Mouse (Mus musculus): ENCODE data around the gene Fam32a.

The Fam32a gene

DNA sequence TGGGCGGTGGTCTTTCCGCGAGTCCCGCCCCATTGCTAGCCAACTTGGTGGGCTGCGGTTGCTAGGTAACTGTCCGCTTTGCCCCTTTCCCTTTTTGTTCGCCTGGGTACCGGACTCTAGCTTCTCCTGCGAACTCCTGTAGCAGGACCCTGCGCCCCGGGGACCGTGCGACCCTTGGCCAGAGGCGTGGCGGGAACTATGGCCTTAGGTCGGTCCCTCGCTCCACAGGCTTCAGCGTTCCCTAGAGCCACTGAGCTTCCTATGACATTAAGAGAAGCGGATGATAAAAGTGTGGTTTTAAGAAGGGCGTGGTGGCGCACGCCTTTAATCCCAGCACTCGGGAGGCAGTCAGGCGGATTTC lies 20.9 kb downstream of the Fam32a start:
- no peak for DNase-seq (ENCODE audit: low spot score)

DNA sequence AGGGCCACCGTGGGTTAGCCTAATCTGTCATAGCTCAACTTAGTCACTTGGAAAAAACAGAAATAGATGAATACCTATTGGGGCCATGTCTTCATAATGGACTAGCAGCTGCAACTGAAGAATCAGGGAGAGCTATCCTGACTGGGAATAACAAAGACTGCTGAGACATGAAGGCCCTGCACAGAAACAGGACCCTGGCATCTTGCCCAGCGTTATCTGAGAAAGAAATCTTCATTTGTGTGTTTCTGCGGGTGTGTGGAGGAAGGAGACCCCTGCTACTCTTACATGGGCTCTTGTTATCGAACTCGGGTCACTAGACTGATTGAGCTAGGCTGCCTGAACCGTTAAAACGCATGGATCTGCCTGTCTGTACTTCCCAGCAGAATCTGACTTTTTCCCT lies 21.4 kb downstream of the Fam32a start:
- no peak for DNase-seq (ENCODE audit: low spot score)

DNA sequence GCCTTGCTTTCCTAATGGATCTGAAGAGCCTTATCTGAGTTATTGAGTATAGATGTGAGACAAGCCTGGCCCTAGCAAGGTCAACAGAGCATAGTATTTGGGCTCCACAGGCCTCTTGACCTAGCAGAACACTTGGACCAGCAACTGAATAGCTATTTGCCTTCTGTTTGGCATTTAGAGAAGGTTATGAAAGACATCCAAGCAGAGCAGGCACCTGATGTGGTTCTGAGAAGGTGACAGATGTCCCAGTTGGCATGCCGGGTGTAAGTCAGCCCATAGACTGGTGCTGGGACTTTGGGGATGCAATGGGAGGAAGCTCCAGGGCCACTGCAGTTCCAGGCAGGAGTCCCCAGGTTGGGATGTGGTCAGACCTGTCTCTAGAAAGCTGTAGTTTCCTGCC lies 22.7 kb downstream of the Fam32a start:
- no peak for DNase-seq (ENCODE audit: low spot score)

DNA sequence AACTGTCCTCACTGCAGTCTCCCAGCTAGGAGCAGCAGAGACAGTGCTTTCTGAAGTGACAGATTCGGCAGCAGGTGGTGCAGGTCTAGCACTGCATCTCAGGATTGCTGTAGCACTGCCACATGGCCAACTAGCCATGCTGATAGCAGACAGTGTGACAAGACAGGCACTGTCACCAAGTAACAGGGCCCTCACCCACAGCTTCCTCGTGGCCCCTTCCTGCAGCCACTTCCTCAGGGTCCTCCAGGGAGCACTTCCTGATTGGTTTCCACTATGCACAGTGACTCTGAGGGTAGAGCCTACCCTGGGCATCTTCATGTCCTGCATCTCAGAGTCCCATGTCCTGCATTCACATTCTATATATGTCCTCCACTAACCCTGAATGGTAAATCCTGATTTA lies 25.1 kb downstream of the Fam32a start:
- no peak for DNase-seq (ENCODE audit: low spot score)

DNA sequence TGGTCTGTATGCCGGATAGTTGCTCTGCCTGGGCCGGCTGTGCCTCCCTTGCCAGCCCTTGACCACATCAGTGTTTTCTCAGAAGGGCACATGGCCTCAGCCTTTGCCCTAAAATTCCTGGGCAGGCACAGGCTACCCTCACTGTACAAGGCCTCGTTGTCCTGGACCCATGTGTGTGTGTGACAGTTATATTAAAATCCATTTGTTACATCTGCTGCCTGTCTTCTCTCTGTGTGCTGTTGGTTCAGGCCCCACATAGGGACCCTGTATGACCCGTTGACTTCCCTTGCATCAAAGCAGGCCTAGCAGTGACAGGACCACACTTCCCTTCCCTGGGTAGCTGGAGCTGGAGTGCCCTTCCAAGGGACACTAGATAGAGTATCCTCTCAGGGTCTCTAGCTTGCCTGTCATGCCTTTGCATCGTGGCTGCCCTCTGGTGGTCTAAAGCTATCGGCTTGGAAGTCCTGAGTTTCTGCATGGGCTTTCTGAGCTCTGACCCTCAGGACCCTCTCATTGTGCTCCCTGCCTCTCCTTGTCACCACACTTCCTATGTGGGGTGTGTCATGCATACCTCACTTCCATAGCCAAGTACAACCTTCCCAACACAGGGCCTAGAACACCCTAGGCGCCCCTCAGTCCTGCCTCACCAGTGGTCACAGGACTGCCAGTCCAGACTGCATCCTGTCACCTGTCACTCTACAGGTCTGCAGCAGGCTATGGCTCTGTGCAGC lies 37.8 kb downstream of the Fam32a start:
- DNase-seq (ENCODE audit: low spot score), result no peak

DNA sequence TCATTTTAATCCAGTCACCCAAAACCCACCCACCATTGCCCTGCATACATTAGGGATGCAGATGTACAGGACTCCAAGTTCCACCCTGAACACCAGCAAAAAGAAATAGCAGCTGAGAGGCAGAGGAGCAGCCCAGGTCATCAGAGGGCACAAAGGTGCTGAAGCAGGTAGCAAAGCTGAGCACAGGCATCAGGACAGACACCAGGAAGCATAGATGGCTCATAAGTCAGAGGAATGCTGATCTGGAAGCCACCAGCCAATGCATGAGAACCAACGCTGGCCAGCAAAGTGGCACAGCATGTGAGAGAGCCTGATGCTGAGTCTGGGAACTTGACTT lies 38.3 kb downstream of the Fam32a start:
- no peak for DNase-seq (ENCODE audit: low spot score)

DNA sequence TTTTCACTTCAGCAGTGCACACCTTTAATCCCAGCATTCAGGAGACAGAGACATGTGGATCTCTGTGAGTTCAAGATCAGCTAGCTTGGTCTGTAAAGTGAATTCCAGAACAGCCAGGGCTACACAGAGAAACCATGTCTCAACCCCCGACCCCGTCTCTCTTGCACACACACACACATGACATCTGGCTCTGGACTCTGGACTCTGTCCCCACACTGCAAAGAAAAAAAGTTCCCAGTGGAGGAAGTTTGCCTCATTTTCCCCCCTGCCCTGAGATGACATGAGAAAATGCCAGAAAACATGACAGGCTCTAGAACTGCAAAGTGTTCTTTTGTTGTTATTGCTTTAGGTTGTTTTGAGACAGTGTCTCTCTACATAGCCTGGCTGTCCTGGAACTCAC lies 40.3 kb downstream of the Fam32a start:
- DNase-seq (ENCODE audit: low spot score), result no peak

DNA sequence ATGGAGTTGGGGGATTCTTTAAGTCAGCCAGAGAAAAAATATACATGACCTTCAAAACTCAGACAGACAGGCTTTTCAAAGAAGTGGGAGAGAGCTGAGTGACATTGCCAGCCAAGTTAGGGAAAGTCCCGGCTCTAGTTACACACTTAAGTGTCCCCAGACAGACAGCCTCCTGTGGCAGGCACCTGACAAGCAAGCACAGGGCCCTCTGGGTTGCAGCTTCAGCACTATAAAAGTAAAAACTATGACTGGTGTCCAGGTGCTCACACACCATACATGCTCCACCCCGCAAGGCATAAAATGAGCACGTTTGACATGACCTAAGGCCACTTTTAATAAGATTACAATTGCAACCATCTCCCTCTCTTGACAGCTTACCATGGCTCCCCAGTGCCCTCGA lies 41.1 kb downstream of the Fam32a start:
- no peak for DNase-seq (ENCODE audit: low spot score)

DNA sequence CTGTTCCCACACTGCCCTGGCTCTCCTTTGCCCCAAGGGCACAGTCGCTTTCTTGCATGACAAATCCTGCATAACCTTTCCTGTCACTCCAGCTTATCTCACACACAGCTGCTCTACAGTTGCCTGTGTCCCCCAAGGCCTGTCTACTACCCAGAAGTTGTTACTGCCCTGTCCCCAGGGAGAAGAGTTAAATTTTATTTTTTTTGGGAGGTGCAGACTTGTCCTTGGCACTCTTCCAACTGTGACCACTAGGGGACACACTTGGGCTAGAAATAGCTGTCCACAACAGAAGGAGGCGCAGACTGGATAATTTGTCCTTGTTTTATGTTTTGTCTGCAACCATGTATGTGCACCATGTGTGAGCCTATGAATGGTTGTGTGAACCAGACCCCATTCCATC lies 41.5 kb downstream of the Fam32a start:
- no peak for DNase-seq (ENCODE audit: low spot score)

DNA sequence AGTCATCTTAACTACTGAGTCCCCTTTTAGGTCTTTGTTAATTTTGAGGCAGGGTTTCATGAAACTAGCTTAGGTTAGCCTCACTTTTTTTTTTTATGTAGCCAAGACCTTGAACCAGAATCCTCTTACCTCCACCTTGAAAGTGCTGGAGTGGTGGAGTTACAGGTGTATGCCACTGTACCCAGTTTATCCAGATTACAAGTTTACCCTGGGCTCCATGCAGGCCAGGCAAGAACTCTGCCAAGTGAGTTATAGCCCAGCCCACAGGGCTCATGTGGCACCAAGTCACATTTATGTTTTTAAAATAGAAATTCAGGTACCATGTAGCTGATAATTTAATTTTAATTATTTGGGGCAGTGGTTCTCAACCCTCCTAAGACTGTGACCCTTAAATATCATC lies 41.9 kb downstream of the Fam32a start:
- no peak for DNase-seq (ENCODE audit: low spot score)

DNA sequence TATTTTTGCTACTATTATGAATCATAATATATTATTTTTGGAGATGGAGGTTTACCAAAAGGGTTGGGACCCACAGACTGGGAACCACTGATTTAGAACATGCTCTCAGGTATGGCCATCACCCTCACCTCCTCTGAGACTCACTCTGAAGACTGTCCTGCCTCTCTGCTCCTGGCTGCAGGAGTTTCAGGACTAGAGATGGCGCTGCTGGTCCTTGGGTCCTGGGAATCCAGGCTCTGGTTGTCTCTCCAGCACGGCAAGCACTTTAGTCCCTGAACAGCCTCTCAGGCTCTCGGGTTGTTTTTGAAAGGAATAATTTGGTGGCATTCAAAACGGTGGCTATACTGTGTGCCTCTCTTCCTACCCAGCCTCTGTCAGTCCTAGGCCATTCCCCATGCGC lies 42.3 kb downstream of the Fam32a start:
- no peak for DNase-seq (ENCODE audit: low spot score)

DNA sequence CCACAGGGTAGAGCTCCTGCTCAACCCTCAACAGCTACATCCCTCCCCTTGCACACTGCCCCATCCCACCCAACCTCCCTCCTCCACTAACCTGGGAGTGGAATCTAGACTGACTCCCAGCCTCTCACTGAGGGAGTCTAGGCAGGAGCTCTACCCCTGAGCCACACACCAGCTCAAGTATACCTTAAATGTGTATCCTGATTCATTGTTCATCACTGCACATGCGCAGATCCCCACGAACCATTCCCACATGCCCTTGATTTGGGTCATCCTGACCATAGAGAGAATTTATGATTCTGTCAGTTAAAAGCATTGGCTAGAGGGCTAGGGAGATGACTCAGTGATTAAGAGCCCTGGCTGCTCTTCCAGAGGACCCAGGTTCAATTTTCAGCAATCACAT lies 43.2 kb downstream of the Fam32a start:
- DNase-seq (ENCODE audit: low spot score), result no peak

DNA sequence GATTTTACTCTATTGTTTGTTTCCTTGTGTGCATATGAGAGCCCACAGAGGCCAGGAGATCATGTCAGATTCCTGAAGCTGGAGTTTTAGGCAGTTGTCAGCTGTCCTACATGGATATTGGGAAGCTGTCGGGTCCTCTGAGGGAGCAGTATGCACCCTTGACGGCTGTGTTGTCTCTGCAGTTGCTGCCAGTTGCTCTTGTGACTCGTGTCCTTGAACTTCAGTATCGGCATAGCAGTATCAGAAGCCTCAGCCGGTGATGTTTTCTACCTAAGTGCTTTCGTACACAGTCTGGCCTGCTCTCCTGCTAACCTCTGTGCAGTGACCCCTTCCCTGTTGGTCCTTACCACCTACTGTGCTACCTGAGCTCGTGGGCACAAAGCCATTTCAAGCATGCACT lies 43.9 kb downstream of the Fam32a start:
- no peak for DNase-seq (ENCODE audit: low spot score)

DNA sequence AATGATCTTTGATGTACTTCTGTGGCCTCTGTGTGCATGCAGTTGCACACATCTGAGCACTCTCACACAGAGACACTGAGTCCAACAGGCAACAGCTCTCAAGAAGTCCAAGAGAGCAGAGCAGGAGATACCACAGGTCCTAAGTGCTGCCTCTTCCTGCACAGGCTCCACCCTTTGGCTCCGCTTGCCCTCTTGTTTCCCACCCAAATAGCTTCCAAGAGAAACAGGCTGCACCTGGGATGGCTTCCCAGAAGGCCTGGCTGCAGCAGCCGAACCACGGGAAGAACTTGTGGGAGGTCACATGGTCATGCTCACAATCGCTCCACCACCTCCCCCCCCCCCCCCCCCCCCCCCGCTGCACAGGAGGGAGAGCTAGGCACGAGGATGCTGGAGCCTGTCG lies 45.8 kb downstream of the Fam32a start:
- DNase-seq (ENCODE audit: low spot score), result no peak

DNA sequence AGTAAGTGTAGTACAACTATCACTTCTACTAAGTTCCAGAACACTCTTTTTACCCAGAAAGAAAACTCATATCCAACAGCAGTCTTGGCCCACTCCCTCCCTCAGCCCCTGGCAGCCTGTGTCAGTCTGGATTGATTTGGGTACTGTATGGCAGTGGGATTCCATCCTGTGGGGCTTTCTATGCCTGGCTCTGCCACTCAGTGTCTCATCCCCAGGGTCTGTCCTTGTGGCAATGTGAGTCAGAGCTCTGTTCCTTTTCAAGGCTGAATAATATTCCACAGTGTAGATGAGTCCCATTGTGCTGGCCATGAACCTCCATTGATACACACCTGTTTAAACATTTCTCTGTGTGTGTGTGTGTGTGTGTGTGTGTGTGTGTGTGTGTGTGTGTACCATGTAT lies 47.1 kb downstream of the Fam32a start:
- no peak for DNase-seq (ENCODE audit: low spot score)

DNA sequence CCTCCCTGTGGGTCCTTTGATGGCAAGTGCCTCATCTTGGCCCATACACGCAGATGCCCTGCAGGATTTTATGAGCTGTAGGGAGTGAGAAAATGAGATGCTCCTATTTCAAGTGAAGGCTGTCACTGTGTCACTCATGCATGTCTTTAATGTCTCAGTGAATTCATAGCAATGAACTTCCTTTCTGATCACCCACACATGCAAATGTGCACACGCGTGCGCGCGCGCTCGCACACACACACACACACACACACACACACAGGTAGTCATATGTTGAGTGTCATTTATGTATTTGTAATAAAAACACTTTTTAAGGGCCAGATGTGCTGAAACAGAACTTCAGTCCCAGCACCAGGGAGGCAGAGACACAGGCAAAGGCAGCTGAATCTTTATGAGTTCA lies 47.6 kb downstream of the Fam32a start:
- no peak for DNase-seq (ENCODE audit: low spot score)

DNA sequence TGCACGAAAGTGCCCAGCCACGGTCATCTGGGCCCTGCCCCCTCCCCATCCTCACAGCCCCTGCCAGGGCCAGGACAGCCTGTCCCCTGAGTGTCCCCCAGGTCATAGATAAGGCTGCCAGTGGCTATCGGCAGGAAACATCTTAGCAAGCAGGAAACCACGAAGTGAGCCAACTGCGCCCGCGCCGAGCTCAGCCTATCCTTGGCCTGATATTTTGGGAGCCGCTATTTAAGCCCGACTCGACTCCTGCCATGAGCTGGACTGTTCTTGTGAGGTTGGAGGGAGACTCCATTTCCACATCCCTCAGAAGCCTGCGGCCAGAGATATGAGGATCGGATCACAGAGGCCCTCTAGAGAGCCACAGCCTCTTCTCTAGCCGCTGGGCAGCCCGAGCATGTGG lies 48.8 kb downstream of the Fam32a start:
- no peak for DNase-seq (ENCODE audit: low spot score)

DNA sequence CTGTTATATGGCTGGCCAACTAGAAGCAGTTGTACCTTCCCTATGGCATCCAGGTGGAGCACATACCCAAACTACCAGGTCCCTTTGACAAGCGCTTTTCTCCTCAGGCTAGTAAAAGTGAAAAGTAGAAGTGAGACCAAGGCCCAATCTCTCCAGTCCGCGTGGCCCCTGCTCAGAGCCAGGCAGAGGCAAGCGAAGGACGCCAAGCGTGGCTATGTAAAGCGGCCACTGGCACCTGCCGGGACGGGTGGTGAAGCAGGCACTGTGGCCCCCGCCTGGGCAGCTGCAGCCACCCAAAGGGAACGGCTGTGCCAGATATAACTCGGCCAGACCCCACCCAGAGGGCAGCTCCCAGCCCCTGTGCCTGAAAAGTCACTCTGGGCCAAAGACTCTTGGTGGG lies 51.1 kb downstream of the Fam32a start:
- no peak for DNase-seq (ENCODE audit: low spot score)

DNA sequence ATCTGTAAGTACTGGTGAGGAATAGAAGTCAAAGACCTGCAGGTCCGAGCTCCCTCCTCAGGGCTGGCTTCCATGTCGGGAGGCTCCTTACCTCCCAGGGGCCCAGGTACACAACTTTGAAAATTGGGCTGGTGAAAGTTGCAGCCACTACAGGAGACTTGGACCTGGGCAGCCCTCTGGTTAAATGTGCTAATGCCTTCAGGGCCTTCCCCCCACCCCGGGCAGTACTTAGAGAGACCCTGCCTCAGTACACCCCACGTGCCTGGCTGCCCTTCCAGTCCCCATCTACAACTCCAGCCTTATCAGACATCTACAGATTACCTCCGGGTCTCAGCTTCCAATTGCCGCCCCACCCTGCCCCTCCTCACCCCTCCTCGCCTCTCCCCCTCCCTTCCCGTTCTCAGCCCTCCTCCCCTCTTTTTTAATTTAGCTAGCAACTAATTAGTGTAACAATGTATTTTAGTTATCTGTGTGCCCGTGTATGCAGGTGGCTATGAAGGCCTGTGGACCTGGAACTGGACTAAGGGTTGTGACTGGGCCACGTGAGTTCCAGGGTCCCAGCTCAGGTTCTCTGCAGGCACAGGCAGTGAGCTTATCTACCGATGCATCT lies 51.6 kb downstream of the Fam32a start:
- no peak for DNase-seq (ENCODE audit: low spot score)

DNA sequence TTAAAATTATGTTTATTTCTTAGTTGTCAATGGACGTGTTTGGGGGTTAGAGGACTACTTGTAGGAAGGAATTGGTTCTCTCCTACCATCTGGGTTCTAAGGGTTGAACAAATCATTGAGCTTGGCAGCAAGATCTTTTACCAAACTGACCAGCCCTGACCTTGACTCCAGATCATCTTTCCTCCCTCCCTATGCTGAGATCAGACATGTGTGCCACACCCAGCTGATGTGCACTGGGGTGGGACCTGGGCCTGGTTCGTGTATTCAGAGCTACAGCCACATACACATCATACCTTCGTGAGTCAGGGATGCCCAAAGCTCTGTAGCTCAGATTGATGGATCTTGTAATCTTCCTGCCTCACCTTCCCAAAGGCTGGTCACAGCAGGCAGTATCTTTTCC lies 52.2 kb downstream of the Fam32a start:
- no peak for DNase-seq (ENCODE audit: low spot score)

DNA sequence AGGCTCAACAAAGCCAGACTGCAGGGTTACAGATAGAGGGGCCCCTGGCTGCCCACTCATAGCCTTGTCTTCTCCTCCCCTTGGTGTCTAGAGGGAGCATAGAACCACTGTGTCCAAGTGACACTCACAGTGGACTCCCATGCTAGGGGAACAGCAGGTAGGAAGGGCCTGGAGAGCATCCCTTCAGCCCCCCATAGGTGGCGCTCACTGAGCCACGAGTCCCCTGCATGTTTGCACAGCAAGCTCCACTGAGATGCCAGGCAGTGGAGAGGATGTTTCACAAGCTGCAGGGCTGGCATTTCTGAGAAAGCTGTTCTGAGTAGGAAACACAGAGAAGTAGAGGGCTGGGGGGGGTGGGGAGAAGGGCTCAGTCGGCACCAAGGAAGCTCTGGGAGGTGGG lies 52.8 kb downstream of the Fam32a start:
- peak; percentile 46 for DNase-seq (ENCODE audit: low spot score)

DNA sequence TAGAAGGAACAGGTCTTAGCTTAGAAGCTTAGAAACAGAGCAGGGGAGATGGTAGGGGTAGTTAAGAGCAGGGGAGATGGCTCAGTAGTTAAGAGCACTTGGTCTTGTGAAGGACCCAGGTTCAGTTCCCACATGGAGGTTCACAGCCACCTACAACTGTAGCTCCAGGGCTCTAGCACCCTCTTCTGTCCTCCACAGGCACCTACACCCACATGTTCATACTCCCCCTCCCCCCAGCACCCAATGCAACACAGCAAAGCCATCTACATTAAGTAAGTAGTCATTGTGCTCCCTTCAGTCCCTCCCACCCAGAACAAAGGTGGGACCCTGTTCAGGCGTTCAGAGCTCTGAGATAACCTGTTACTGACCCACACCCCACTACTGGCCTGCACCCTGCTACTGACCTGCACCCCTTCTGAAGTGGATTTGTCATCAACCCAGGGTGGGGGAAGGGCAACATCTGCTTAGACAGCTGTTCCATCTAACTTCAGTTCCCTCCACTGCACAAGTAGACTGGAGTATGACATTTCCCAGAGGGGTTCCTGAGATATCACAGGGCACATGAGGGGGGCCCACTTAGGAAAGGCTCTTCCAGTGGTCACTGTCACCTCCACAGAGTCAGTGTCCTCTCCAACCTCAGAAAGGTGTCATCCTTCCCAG lies 53.7 kb downstream of the Fam32a start:
- no peak for DNase-seq (ENCODE audit: low spot score)

DNA sequence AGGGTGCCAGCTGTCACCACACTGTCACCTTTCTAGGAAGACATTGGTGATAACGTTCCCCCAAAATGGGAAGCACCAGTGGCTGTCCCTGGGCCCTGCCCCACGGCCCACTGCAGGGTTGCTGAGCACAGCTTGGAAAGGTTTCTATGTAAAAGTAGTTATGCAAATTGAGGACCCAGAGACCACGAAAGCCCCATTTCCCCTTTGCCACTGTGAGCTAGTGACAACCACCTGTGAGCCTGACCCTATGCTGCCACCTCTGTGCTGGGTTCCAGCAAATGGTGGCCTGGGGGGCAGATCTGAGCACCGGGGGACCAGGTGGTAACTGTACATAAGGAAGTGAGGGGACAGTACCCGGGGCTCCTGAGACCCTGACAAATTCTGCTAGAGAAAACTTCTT lies 54.3 kb downstream of the Fam32a start:
- no peak for DNase-seq (ENCODE audit: low spot score)
